Comparison of ENCODE assay signal across 8 mouse cellular contexts in genomic region chr5:137305822-137306221, GRCm38 (mm10). TPM values are rescaled to one million over a fixed set of nuclear protein-coding genes. Genes with fewer than 3 reads are reported as not detected.
DNase-seq lines count a peak whose midpoint lies in the region; ATAC-seq lines count a peak whose summit lies in the region.

No protein-coding gene starts in this region.

- DNase-seq in adrenal gland, postnatal 36 days = no peak
- DNase-seq in layer of hippocampus, adult 9-11 months = no peak
- DNase-seq in urinary bladder, postnatal 25 days (ENCODE audit: low spot score) = no peak

- H3K4me3 ChIP-seq in megakaryocyte, embryonic 14.5 days (replicated peaks) = peak overlapping the region; percentile 96
- peak overlapping the region; percentile 96 for H3K4me3 ChIP-seq in embryonic facial prominence, embryonic 13.5 days
- peak overlapping the region; percentile 95 for H3K4me3 ChIP-seq in limb, embryonic 12.5 days (replicated peaks)
- peak overlapping the region; percentile 95 for H3K4me3 ChIP-seq in stomach, embryonic 15.5 days (replicated peaks)

- H3K9ac ChIP-seq in embryonic facial prominence, embryonic 13.5 days = peak overlapping the region; percentile 99
- H3K9ac ChIP-seq in limb, embryonic 12.5 days (replicated peaks) = 0 out of 2 replicates have a peak overlapping the region, but pooled peaks have one; percentile 1
- peak overlapping the region; percentile 1; the same call in 1 of the 2 replicates for H3K9ac ChIP-seq in stomach, embryonic 15.5 days

- H3K36me3 ChIP-seq in megakaryocyte, embryonic 14.5 days (replicated peaks; ENCODE audit: low read length) = peaks cover 75% of the 10 kb centered on the region
- peaks cover 76% of the 10 kb centered on the region for H3K36me3 ChIP-seq in embryonic facial prominence, embryonic 13.5 days
- H3K36me3 ChIP-seq in limb, embryonic 12.5 days = peaks cover 78% of the 10 kb centered on the region
- peaks cover 51% of the 10 kb centered on the region for H3K36me3 ChIP-seq in stomach, embryonic 15.5 days

- no peak overlapping the region; the same call in 1 of the 2 replicates for H3K27ac ChIP-seq in embryonic facial prominence, embryonic 13.5 days
- H3K27ac ChIP-seq in limb, embryonic 12.5 days = no peak overlapping the region
- H3K27ac ChIP-seq in stomach, embryonic 15.5 days = no peak overlapping the region

- ATAC-seq in megakaryocyte, adult 5-6 weeks (ENCODE audit: poor library complexity, severe bottlenecking) = no peak
- ATAC-seq in embryonic facial prominence, embryonic 13.5 days (ENCODE audit: insufficient number of reproducible peaks, insufficient read depth, low FRiP score, low TSS enrichment, low read depth) = no peak
- no peak for ATAC-seq in limb, embryonic 12.5 days (ENCODE audit: insufficient number of reproducible peaks, insufficient read depth, low FRiP score, low TSS enrichment, low read depth)
- ATAC-seq in stomach, embryonic 15.5 days (ENCODE audit: insufficient read depth, low FRiP score, low read depth) = no peak

- WGBS in embryonic facial prominence, embryonic 13.5 days = 69% methylated on average over 3 of the region's 3 CpGs
- 45% methylated on average over 3 of the region's 3 CpGs for WGBS in limb, embryonic 12.5 days
- WGBS in stomach, embryonic 15.5 days = 50% methylated on average over 3 of the region's 3 CpGs

- H3K9me3 ChIP-seq in megakaryocyte, embryonic 14.5 days = no peaks in the 10 kb centered on the region
- no peaks in the 10 kb centered on the region for H3K9me3 ChIP-seq in embryonic facial prominence, embryonic 13.5 days
- 0 out of 2 replicates have a peak, but pooled peaks cover 7% of the 10 kb centered on the region for H3K9me3 ChIP-seq in limb, embryonic 12.5 days
- no peaks in the 10 kb centered on the region for H3K9me3 ChIP-seq in stomach, embryonic 15.5 days

- peak overlapping the region; percentile 73 for H3K4me2 ChIP-seq in embryonic facial prominence, embryonic 13.5 days
- H3K4me2 ChIP-seq in limb, embryonic 12.5 days = peak overlapping the region; percentile 67
- H3K4me2 ChIP-seq in stomach, embryonic 15.5 days = peak overlapping the region; percentile 54

- H3K27me3 ChIP-seq in megakaryocyte, embryonic 14.5 days (replicated peaks) = no peaks in the 10 kb centered on the region
- no peaks in the 10 kb centered on the region for H3K27me3 ChIP-seq in embryonic facial prominence, embryonic 13.5 days
- H3K27me3 ChIP-seq in limb, embryonic 12.5 days = no peaks in the 10 kb centered on the region
- H3K27me3 ChIP-seq in stomach, embryonic 15.5 days (replicated peaks) = no peaks in the 10 kb centered on the region

- H3K4me1 ChIP-seq in megakaryocyte, embryonic 14.5 days = peaks cover 73% of the 10 kb centered on the region
- peaks cover 34% of the 10 kb centered on the region for H3K4me1 ChIP-seq in embryonic facial prominence, embryonic 13.5 days
- peaks cover 34% of the 10 kb centered on the region for H3K4me1 ChIP-seq in limb, embryonic 12.5 days (replicated peaks)
- H3K4me1 ChIP-seq in stomach, embryonic 15.5 days = peaks cover 24% of the 10 kb centered on the region

RNA-seq across cellular contexts. Expression of gene Srrt, which starts 1.7 kb away (rescaled TPM):
- 163 and 271 TPM in 2 replicates for polyA plus RNA-seq in megakaryocyte, embryonic 14.5 days (2012; ENCODE audit: insufficient read depth, low replicate concordance)
- total RNA-seq in megakaryocyte, adult 5-6 weeks (2015) = 71.9 and 97.1 TPM in 2 replicates
- total RNA-seq in megakaryocyte, adult 5-6 weeks (2017) = 158 and 222 TPM in 2 replicates
- polyA plus RNA-seq in embryonic facial prominence, embryonic 13.5 days (2015; fragmentation: Nextera tagmentation; extraction: Ambion mirVana) = 143 and 148 TPM in 2 replicates
- 182 and 185 TPM in 2 replicates for polyA plus RNA-seq in limb, embryonic 12.5 days (2016; fragmentation: Nextera tagmentation; extraction: Ambion mirVana)
- polyA plus RNA-seq in stomach, embryonic 15.5 days (2015; fragmentation: Nextera tagmentation; extraction: Ambion mirVana) = 113 and 122 TPM in 2 replicates
- total RNA-seq in adrenal gland, postnatal 36 days (2021) = 100 to 1,000 TPM; 103 to 167 TPM

RNA-seq across cellular contexts. Expression of gene Trip6, which starts 8.4 kb away (rescaled TPM):
- 35.0 and 68.0 TPM in 2 replicates for polyA plus RNA-seq in megakaryocyte, embryonic 14.5 days (2012; ENCODE audit: insufficient read depth, low replicate concordance)
- total RNA-seq in megakaryocyte, adult 5-6 weeks (2015) = 4.1 and 4.2 TPM in 2 replicates
- 2.1 and 2.9 TPM in 2 replicates for total RNA-seq in megakaryocyte, adult 5-6 weeks (2017)
- polyA plus RNA-seq in embryonic facial prominence, embryonic 13.5 days (2015; fragmentation: Nextera tagmentation; extraction: Ambion mirVana) = 106 TPM in 2 replicates
- polyA plus RNA-seq in limb, embryonic 12.5 days (2016; fragmentation: Nextera tagmentation; extraction: Ambion mirVana) = 81.6 and 86.9 TPM in 2 replicates
- 73.2 and 73.4 TPM in 2 replicates for polyA plus RNA-seq in stomach, embryonic 15.5 days (2015; fragmentation: Nextera tagmentation; extraction: Ambion mirVana)
- total RNA-seq in adrenal gland, postnatal 36 days (2021) = 10 to 100 TPM; 36.7 to 38.2 TPM

RNA-seq across cellular contexts. Expression of gene Ufsp1, which starts 11.4 kb away (rescaled TPM):
- 278 and 294 TPM in 2 replicates for polyA plus RNA-seq in megakaryocyte, embryonic 14.5 days (2012; ENCODE audit: insufficient read depth, low replicate concordance)
- 0.18 and 1.4 TPM in 2 replicates for total RNA-seq in megakaryocyte, adult 5-6 weeks (2015)
- 0.24 and 0.59 TPM in 2 replicates for total RNA-seq in megakaryocyte, adult 5-6 weeks (2017)
- polyA plus RNA-seq in embryonic facial prominence, embryonic 13.5 days (2015; fragmentation: Nextera tagmentation; extraction: Ambion mirVana) = 5.4 and 5.6 TPM in 2 replicates
- polyA plus RNA-seq in limb, embryonic 12.5 days (2016; fragmentation: Nextera tagmentation; extraction: Ambion mirVana) = 6.7 and 6.8 TPM in 2 replicates
- polyA plus RNA-seq in stomach, embryonic 15.5 days (2015; fragmentation: Nextera tagmentation; extraction: Ambion mirVana) = 7.8 and 8.7 TPM in 2 replicates
- total RNA-seq in adrenal gland, postnatal 36 days (2021) = 10 to 100 TPM; 10.2 to 12.7 TPM

RNA-seq across cellular contexts. Expression of gene Ache, which starts 18.5 kb away (rescaled TPM):
- polyA plus RNA-seq in megakaryocyte, embryonic 14.5 days (2012; ENCODE audit: insufficient read depth, low replicate concordance) = 206 and 642 TPM in 2 replicates
- total RNA-seq in megakaryocyte, adult 5-6 weeks (2015) = 0.09 and 0.50 TPM in 2 replicates
- total RNA-seq in megakaryocyte, adult 5-6 weeks (2017) = 0.07 and 0.08 TPM in 2 replicates
- polyA plus RNA-seq in embryonic facial prominence, embryonic 13.5 days (2015; fragmentation: Nextera tagmentation; extraction: Ambion mirVana) = 2.7 and 3.3 TPM in 2 replicates
- polyA plus RNA-seq in limb, embryonic 12.5 days (2016; fragmentation: Nextera tagmentation; extraction: Ambion mirVana) = 7.7 and 8.3 TPM in 2 replicates
- polyA plus RNA-seq in stomach, embryonic 15.5 days (2015; fragmentation: Nextera tagmentation; extraction: Ambion mirVana) = 9.8 and 12.3 TPM in 2 replicates
- total RNA-seq in adrenal gland, postnatal 36 days (2021) = 1 to 10 TPM; 7.0 TPM

RNA-seq across cellular contexts. Expression of gene Slc12a9, which starts 27.6 kb away (rescaled TPM):
- 2.5 and 6.4 TPM in 2 replicates for polyA plus RNA-seq in megakaryocyte, embryonic 14.5 days (2012; ENCODE audit: insufficient read depth, low replicate concordance)
- total RNA-seq in megakaryocyte, adult 5-6 weeks (2015) = 12.8 and 13.4 TPM in 2 replicates
- total RNA-seq in megakaryocyte, adult 5-6 weeks (2017) = 20.9 and 21.6 TPM in 2 replicates
- polyA plus RNA-seq in embryonic facial prominence, embryonic 13.5 days (2015; fragmentation: Nextera tagmentation; extraction: Ambion mirVana) = 16.0 and 16.1 TPM in 2 replicates
- polyA plus RNA-seq in limb, embryonic 12.5 days (2016; fragmentation: Nextera tagmentation; extraction: Ambion mirVana) = 13.8 and 16.3 TPM in 2 replicates
- 13.0 and 14.5 TPM in 2 replicates for polyA plus RNA-seq in stomach, embryonic 15.5 days (2015; fragmentation: Nextera tagmentation; extraction: Ambion mirVana)
- total RNA-seq in adrenal gland, postnatal 36 days (2021) = 10 to 100 TPM in 1 of 2 experiments, 1 to 10 TPM in 1; 8.0 to 11.5 TPM

Comparison
In these comparisons a context has a peak if more than half of its experiments do, and no peak if none do; other contexts are left out.
1. H3K9ac ChIP-seq: peak in every context shown above with its lines; median percentile 99 in embryonic facial prominence, embryonic 13.5 days; 1 in limb, embryonic 12.5 days; 1 in stomach, embryonic 15.5 days.
2. RNA of gene Ufsp1, which starts 11.4 kb away (polyA plus RNA-seq): 278 to 294 TPM in megakaryocyte, embryonic 14.5 days; 7.8 to 8.7 TPM in stomach, embryonic 15.5 days, 6.7 to 6.8 TPM in limb, embryonic 12.5 days and 5.4 to 5.6 TPM in embryonic facial prominence, embryonic 13.5 days; every median in the first group is over 10 times any median in the second.
3. Peak in every context shown above with its lines, with median percentiles within 50 percentile points of each other: H3K4me3 ChIP-seq and H3K4me2 ChIP-seq.